Mouse (Mus musculus) bone marrow, adult 2 months (tissue): ENCODE results near the gene Hspb3. TPM values are rescaled to one million over a fixed set of nuclear protein-coding genes. Genes with fewer than 3 reads are reported as not detected.

Experiments used
- H3K27ac ChIP-seq: fragments of 200-500 bp; 2 replicates; pipeline ENCODE4 v1.5.1; 2012; ENCODE audit warnings: low read depth, mild to moderate bottlenecking, control low read depth, inconsistent platforms, low read length; ENCODE audit not compliant: control insufficient read depth, poor library complexity, insufficient read depth
- H3K4me1 ChIP-seq: fragments of 200-500 bp; 2 replicates; pipeline ENCODE4 v1.6.1; 2011; ENCODE audit warnings: low read length; ENCODE audit not compliant: control insufficient read depth, insufficient read depth
- H3K4me3 ChIP-seq: fragments of 200-500 bp; replicated peaks from 2 replicates; pipeline ENCODE3; 2011; ENCODE audit warnings: mild to moderate bottlenecking, low read depth, low read length, control low read depth; ENCODE audit not compliant: control insufficient read depth
- CTCF ChIP-seq: fragments of 200-500 bp; IDR thresholded peaks from 2 replicates; pipeline ENCODE4 v1.5.1; 2011; ENCODE audit warnings: low read length, control low read depth; ENCODE audit not compliant: control insufficient read depth, insufficient read depth
- POLR2A ChIP-seq: fragments of 200-500 bp; IDR thresholded peaks from 2 replicates; pipeline ENCODE4 v1.6.1; 2011; ENCODE audit warnings: low read depth, mild to moderate bottlenecking, control low read depth, low read length, borderline replicate concordance; ENCODE audit not compliant: control insufficient read depth
- WGBS: fragments of 180-500 bp; shearing (Covaris S2); methylation state at CpG from one replicate; pipeline ENCODE4 v1.1.7; 2018; 5-methylcytosine and 5-hydroxymethylcytosine counted together
- polyA plus RNA-seq: library from polyadenylated mRNA; stranded (reverse); fragments of >200 nt; gene quantifications from 2 replicates; pipeline ENCODE4 v1.2.4, GENCODE M21; 2011; ENCODE audit warnings: low replicate concordance; ENCODE audit not compliant: missing spikeins, insufficient read depth, insufficient read length

Hspb3 gene
- polyA plus RNA-seq, 1 experiment, result not detected

- no peak for TF ChIP-seq POLR2A
- TF ChIP-seq CTCF, result no peak
- Histone ChIP-seq H3K4me3 (no peak overlapping the region), H3K4me1 (no peaks in the 10 kb centered on the region; the same call in 1 of the 2 replicates), H3K27ac (no peak overlapping the region)
- 39% methylated on average over 7 of the region's 7 CpGs for WGBS
These were observed 6.3 kb downstream of the Hspb3 start for GRCm38 (mm10) chr13:113657204-113657603.

DNA sequence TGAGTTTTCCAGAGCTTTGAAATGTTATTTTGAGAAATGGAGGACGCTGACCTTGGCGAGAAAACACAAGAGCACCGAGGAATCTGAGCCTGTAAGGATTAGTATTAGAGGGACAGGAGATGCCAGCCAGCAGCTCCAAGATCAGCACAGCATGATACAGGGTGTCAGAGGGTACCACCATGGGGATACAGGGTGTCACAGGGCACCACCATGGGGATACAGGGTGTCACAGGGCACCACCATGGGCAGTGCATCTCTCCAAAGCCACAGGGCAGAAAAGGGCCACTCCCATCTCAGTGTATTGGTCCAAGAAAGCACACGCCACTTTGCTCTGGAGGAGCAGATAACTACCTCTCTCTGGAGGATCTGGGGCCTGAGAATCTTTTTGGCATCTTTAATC is 6.8 kb downstream of the Hspb3 start:
- Histone ChIP-seq H3K27ac (no peak overlapping the region), H3K4me1 (no peaks in the 10 kb centered on the region; the same call in 1 of the 2 replicates), H3K4me3 (no peak overlapping the region)
- TF ChIP-seq POLR2A (no peak), CTCF (no peak)
- 72% methylated on average over 4 of the region's 4 CpGs for WGBS

DNA sequence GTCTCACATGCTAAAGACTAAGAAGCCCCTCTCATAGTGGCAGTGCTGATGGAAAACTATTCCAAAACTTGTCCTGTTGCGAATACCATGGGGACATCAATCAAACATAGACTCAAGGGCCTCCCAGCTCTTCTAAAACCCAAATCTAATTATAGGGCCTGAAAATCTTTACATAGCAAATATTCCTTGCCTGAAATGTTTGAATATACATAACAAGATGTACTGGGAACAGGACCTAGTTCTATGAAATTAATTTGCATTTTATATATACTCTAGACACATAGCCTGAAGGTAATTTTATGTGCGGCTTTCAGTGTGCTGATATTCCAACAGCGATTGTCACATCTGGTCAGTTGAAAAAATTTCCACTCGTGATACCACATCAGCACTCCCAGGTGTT is 8.0 kb downstream of the Hspb3 start:
- no peak overlapping the region for H3K27ac ChIP-seq
- H3K4me3 ChIP-seq, result no peak overlapping the region
- WGBS, result 80% methylated on average over 4 of the region's 4 CpGs
- TF ChIP-seq POLR2A, result no peak
- no peak for TF ChIP-seq CTCF
- H3K4me1 ChIP-seq, result no peaks in the 10 kb centered on the region; the same call in 1 of the 2 replicates

DNA sequence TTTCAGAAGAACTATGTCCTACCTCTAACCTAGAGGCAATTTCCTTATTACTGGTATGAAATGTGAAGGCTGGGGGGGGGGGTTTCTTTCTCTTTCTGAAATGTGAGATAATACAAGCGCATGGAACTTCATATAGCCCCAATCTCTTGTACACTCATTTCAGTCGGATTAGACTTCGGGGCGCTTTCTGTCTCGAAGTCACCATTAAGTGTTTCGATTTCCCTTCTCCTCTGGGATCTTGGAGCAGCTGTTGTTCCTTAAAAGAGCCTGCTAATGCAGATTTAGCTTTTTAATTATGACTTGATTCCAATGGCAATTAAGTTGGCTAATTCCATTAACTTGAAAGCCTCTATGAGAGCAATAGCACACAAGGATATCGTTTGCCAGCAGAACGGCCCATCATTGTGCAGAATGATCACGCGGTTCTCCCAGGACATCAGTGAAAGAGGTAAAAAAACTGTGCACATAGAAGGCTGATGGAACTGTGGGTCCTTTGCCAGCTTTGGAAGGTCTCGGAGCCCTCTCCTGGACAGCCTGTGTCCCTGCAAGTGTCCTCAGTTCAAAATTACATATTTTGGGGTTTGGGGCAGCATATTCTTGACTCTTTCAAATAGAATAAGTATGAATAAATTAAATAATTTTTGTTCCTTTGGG is 22.4 kb downstream of the Hspb3 start:
- H3K4me3 ChIP-seq, result no peak overlapping the region
- H3K4me1 ChIP-seq, result peaks cover 1% of the 10 kb centered on the region; the same call in 1 of the 2 replicates
- no peak overlapping the region for H3K27ac ChIP-seq
- TF ChIP-seq POLR2A (no peak), CTCF (no peak; the same call in 1 of the 2 replicates)
- WGBS, result 84% methylated on average over 11 of the region's 11 CpGs

GRCm38 (mm10) chr13:113638914-113639313 is 24.6 kb downstream of the Hspb3 start:
- TF ChIP-seq CTCF (no peak), POLR2A (no peak)
- peaks cover 1% of the 10 kb centered on the region; the same call in 1 of the 2 replicates for H3K4me1 ChIP-seq
- 6% methylated on average over 7 of the region's 7 CpGs for WGBS
- no peak overlapping the region for H3K4me3 ChIP-seq
- no peak overlapping the region for H3K27ac ChIP-seq

DNA sequence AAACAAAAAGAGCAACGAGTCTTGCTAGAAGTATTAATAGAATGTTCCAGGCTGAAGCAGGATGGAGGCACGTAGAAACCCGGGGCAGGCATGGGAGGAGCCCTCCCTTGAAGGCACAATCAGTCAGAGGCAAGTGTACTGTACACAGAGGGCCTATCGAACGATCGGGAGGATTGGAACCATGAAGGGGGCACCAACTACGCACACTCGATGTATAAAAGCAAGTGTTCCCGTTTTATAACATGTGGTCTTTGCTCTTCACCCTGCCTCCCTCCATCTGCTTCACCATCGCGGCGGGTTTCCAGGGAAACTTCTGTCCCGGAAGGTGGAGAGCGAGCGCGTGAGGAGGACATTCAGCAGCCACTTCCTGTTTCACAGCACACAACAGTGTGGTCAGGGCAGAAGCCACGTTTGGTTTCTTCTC is 27.7 kb downstream of the Hspb3 start:
- peaks cover 1% of the 10 kb centered on the region; the same call in 1 of the 2 replicates for H3K4me1 ChIP-seq
- no peak overlapping the region for H3K27ac ChIP-seq
- 5% methylated on average over 17 of the region's 17 CpGs for WGBS
- peak overlapping the region; percentile 52 for H3K4me3 ChIP-seq
- TF ChIP-seq CTCF, result no peak
- no peak for TF ChIP-seq POLR2A

DNA sequence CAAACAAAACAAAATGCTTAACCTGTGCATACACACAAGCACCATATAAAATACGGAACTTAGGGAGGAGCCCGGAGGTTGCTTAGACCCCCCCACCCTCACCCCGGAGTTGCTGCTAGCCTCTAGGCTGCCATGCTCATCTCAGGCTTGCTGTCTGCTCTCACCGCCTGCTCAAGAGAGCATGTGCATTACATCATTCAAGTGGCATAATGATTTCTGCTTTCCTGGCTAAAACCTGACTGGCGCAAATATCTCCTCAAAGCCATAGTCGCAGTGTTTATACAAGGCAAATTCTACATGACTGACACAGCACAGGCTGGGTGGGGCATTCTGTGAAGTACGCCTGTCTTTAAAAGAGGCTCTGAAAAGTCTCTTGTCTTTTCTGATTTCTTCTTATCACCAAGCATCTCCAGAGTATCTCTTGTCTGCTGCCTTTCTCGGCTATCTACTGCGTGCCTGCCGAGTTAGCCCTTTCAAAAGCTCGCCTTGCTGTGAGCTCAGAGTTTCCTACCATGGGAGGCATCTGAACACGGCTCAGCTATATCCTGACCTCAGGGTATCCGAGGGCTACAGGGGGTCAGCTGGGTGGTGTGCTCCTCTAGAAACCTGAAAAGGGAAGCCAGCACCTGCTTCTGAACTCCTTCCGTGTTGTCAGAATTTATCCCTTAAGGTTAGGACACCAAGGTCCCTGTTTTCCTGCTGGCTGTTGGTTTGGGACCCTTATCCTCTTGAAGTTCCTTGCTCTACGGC is 28.6 kb downstream of the Hspb3 start:
- WGBS, result 70% methylated on average over 15 of the region's 15 CpGs
- H3K27ac ChIP-seq, result no peak overlapping the region
- no peak overlapping the region for H3K4me3 ChIP-seq
- TF ChIP-seq CTCF (no peak), POLR2A (no peak)
- H3K4me1 ChIP-seq, result peaks cover 1% of the 10 kb centered on the region; the same call in 1 of the 2 replicates

DNA sequence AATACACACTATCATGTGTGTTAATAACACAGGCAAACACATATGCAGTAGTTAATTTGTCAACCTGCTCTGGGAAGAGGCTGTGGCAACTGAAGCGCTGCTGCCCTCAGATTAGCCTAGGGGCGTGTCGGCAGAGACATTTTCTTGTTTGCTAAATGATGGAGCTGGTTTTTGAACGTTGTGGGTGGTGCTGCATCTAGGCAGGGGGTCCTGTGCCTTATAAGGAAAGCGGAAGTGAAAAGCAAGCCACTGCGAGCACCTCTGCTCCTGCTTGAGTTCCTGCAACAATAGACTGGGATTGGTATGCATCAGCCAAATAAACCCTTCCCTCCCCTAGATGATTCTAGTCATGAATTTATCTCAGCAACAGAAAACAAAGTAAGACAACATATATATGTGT is 31.0 kb downstream of the Hspb3 start:
- H3K4me1 ChIP-seq, result no peaks in the 10 kb centered on the region; the same call in 1 of the 2 replicates
- H3K27ac ChIP-seq, result no peak overlapping the region
- 45% methylated on average over 6 of the region's 6 CpGs for WGBS
- no peak overlapping the region for H3K4me3 ChIP-seq
- TF ChIP-seq CTCF (no peak), POLR2A (no peak)

- Histone ChIP-seq H3K4me1 (no peaks in the 10 kb centered on the region), H3K27ac (no peak overlapping the region), H3K4me3 (no peak overlapping the region)
- 75% methylated on average over 8 of the region's 8 CpGs for WGBS
- no peak for TF ChIP-seq POLR2A
- TF ChIP-seq CTCF, result no peak
These were observed 35.9 kb downstream of the Hspb3 start for GRCm38 (mm10) chr13:113627601-113628000.
